Mouse (Mus musculus) liver, adult 2 months (tissue): ENCODE measurements at regions not wholly inside any gene's neighbourhood (a gene's known extent, or its start where the extent isn't known, plus 50 kb on each side); places are given as distances from the start of the nearest gene placed in this dataset.
"Not testable (repeated sequence)": the region's sequence is repeated elsewhere in the genome, so short reads cannot be mapped to it uniquely, and the experiment has no call there.

ENCODE experiments used
- DNase-seq: peaks from one replicate; pipeline ENCODE4 v3.0.0-alpha.2; 2011; ENCODE audit warnings: low read depth, low spot score; ENCODE audit errors: extremely low read depth
- H3K27ac ChIP-seq: fragments of 200-500 bp; replicated peaks from 2 replicates; pipeline ENCODE4 v1.5.1; 2012; ENCODE audit warnings: low read depth, mild to moderate bottlenecking, control low read depth, inconsistent platforms, low read length; ENCODE audit not compliant: insufficient read depth
- H3K27me3 ChIP-seq: fragments of 200-500 bp; 2 replicates; pipeline ENCODE4 v1.6.1; 2012; ENCODE audit warnings: mild to moderate bottlenecking, moderate library complexity, low read length, inconsistent platforms; ENCODE audit not compliant: control insufficient read depth, insufficient read depth
- H3K36me3 ChIP-seq: fragments of 200-500 bp; 2 replicates; pipeline ENCODE4 v1.6.1; 2012; ENCODE audit warnings: low read length, inconsistent platforms; ENCODE audit not compliant: control insufficient read depth, insufficient read depth
- H3K4me1 ChIP-seq: fragments of 200-500 bp; 2 replicates; pipeline ENCODE4 v1.6.1; 2011; ENCODE audit warnings: low read length; ENCODE audit not compliant: control insufficient read depth, insufficient read depth
- H3K4me3 ChIP-seq: fragments of 200-500 bp; 2 replicates; pipeline ENCODE4 v1.5.1; 2011; ENCODE audit warnings: low read depth, mild to moderate bottlenecking, control low read depth, low read length, moderate library complexity; ENCODE audit not compliant: insufficient read depth
- H3K79me2 ChIP-seq: fragments of 200-500 bp; 2 replicates; pipeline ENCODE4 v1.6.1; 2012; ENCODE audit warnings: inconsistent platforms, mild to moderate bottlenecking, low read length, moderate library complexity; ENCODE audit not compliant: control insufficient read depth, insufficient read depth
- H3K9ac ChIP-seq: fragments of 200-500 bp; 2 replicates; pipeline ENCODE4 v1.6.1; 2012; ENCODE audit warnings: low read depth, mild to moderate bottlenecking, control low read depth, inconsistent platforms, low read length
- CTCF ChIP-seq: fragments of 200-500 bp; IDR thresholded peaks from 2 replicates; pipeline ENCODE4 v1.5.1; 2011; ENCODE audit warnings: low read depth, low read length, control low read depth
- POLR2A ChIP-seq: fragments of 200-500 bp; IDR thresholded peaks from 2 replicates; pipeline ENCODE4 v1.6.1; 2011; ENCODE audit warnings: low read length, control low read depth; ENCODE audit not compliant: insufficient read depth; ENCODE audit errors: extremely low read depth
- whole genome bisulfite sequencing: fragments of 180-500 bp; shearing (Covaris S2); methylation state at CpG from one replicate; pipeline ENCODE4 v1.1.7; 2018; 5-methylcytosine and 5-hydroxymethylcytosine counted together

GRCm38 (mm10) chr3:68790466-68790865, 78.9 kb upstream of the 1110032F04Rik start:
- Histone ChIP-seq H3K27me3 (no peaks in the 10 kb centered on the region), H3K27ac (no peak overlapping the region), H3K9ac (no peak overlapping the region), H3K36me3 (no peaks in the 10 kb centered on the region), H3K79me2 (no peaks in the 10 kb centered on the region), H3K4me1 (no peaks in the 10 kb centered on the region), H3K4me3 (no peak overlapping the region)
- no peak for DNase-seq
- no peak for TF ChIP-seq CTCF
- TF ChIP-seq POLR2A = no peak
- WGBS = 91% methylated on average over 4 of the region's 4 CpGs

- Histone ChIP-seq H3K79me2 (no peaks in the 10 kb centered on the region), H3K9ac (no peak overlapping the region), H3K27ac (no peak overlapping the region), H3K4me1 (no peaks in the 10 kb centered on the region), H3K27me3 (no peaks in the 10 kb centered on the region), H3K36me3 (no peaks in the 10 kb centered on the region), H3K4me3 (no peak overlapping the region)
- TF ChIP-seq CTCF (no peak), POLR2A (no peak)
- no peak for DNase-seq
- 93% methylated on average over 4 of the region's 4 CpGs for WGBS
These were observed 76.5 kb upstream of the 1110032F04Rik start for GRCm38 (mm10) chr3:68792883-68793282.

GRCm38 (mm10) chr3:68793923-68794322, 75.5 kb upstream of the 1110032F04Rik start:
- Histone ChIP-seq H3K4me3 (no peak overlapping the region), H3K79me2 (no peaks in the 10 kb centered on the region), H3K27me3 (no peaks in the 10 kb centered on the region), H3K36me3 (no peaks in the 10 kb centered on the region), H3K27ac (no peak overlapping the region), H3K9ac (no peak overlapping the region), H3K4me1 (no peaks in the 10 kb centered on the region)
- DNase-seq = no peak
- 81% methylated on average over 2 of the region's 2 CpGs for WGBS
- TF ChIP-seq POLR2A (no peak), CTCF (no peak)

GRCm38 (mm10) chr3:68794380-68795014, 74.9 kb upstream of the 1110032F04Rik start:
- H3K4me3 ChIP-seq = no peak overlapping the region
- H3K27ac ChIP-seq = no peak overlapping the region
- no peaks in the 10 kb centered on the region for H3K79me2 ChIP-seq
- H3K4me1 ChIP-seq = no peaks in the 10 kb centered on the region
- 47% methylated on average over 4 of the region's 4 CpGs for WGBS
- no peak for DNase-seq
- H3K27me3 ChIP-seq = no peaks in the 10 kb centered on the region
- no peak overlapping the region for H3K9ac ChIP-seq
- no peaks in the 10 kb centered on the region for H3K36me3 ChIP-seq
- TF ChIP-seq CTCF (no peak), POLR2A (no peak)

GRCm38 (mm10) chr3:68795641-68796040, 73.7 kb upstream of the 1110032F04Rik start:
- Histone ChIP-seq H3K4me1 (no peaks in the 10 kb centered on the region), H3K79me2 (no peaks in the 10 kb centered on the region), H3K9ac (no peak overlapping the region), H3K4me3 (no peak overlapping the region), H3K27ac (no peak overlapping the region), H3K36me3 (no peaks in the 10 kb centered on the region), H3K27me3 (no peaks in the 10 kb centered on the region)
- DNase-seq = peak; percentile 65
- WGBS = 24% methylated on average over 3 of the region's 3 CpGs
- TF ChIP-seq CTCF (no peak), POLR2A (no peak)

- H3K4me3 ChIP-seq, H3K36me3 ChIP-seq, H3K79me2 ChIP-seq, DNase-seq, H3K9ac ChIP-seq, H3K27ac ChIP-seq, H3K4me1 ChIP-seq, H3K27me3 ChIP-seq: not testable (repeated sequence)
- WGBS = 81% methylated on average over 8 of the region's 8 CpGs
These were observed 71.0 kb upstream of the 1110032F04Rik start for GRCm38 (mm10) chr3:68798408-68798807.
